Mouse (Mus musculus) liver, embryonic 14.5 days (tissue): ENCODE data around the gene Ythdf1. TPM values are rescaled to one million over a fixed set of nuclear protein-coding genes. Genes with fewer than 3 reads are reported as not detected.
A peak's percentile ranks its signal among the peaks of the same experiment; 100 is the strongest.

Experiments used
- ATAC-seq: fragments of 200-750 bp; cut with Nextera tagmentation; 2 replicates; pipeline ENCODE4 v1.8.0; 2017; ENCODE audit warnings: moderate number of reproducible peaks, mild to moderate bottlenecking, moderate library complexity; ENCODE audit not compliant: insufficient read depth
- DNase-seq, 3 experiments: peaks; one replicate each; pipeline ENCODE4 v3.0.0-alpha.2; 2012 to 2013; ENCODE audit warnings: low read depth in 3 of 3, low spot score in 3 of 3
- H3K27ac ChIP-seq: fragments of 300-500 bp; sonication (generic); 2 replicates; pipeline ENCODE4 v1.5.1; 2014; ENCODE audit warnings: moderate library complexity, mild to moderate bottlenecking, control low read depth, inconsistent platforms
- H3K27me3 ChIP-seq: fragments of 300-500 bp; sonication (generic); 2 replicates; pipeline ENCODE4 v1.6.1; 2014; ENCODE audit warnings: mild to moderate bottlenecking, low read length, moderate library complexity; ENCODE audit not compliant: control insufficient read depth, insufficient read depth
- H3K36me3 ChIP-seq: fragments of 300-500 bp; sonication (generic); replicated peaks from 2 replicates; pipeline ENCODE4 v1.6.1; 2014; ENCODE audit warnings: low read depth; ENCODE audit not compliant: control insufficient read depth, insufficient read depth
- H3K4me1 ChIP-seq, 2 experiments: fragments of 200-500 bp in 1 of 2; fragments of 300-500 bp in 1 of 2; sonication (generic) in 1 of 2; replicated peaks; 2 replicates each; pipeline ENCODE4 v1.6.1; 2012 to 2014; ENCODE audit warnings: antibody characterized with exemption in 1 of 2, inconsistent platforms in 1 of 2, low read length in 1 of 2; ENCODE audit not compliant: control insufficient read depth in 2 of 2, insufficient read depth in 2 of 2
- H3K4me2 ChIP-seq: fragments of 300-500 bp; sonication (generic); 2 replicates; pipeline ENCODE4 v1.6.1; 2014; ENCODE audit warnings: low read depth, mild to moderate bottlenecking, control low read depth, moderate library complexity
- H3K4me3 ChIP-seq, 2 experiments: fragments of 200-500 bp in 1 of 2; fragments of 300-500 bp in 1 of 2; sonication (generic) in 1 of 2; 2 replicates each; pipeline ENCODE4 v1.5.1; 2012 to 2014; ENCODE audit warnings: low read depth in 2 of 2, low read length in 2 of 2, mild to moderate bottlenecking in 2 of 2, control low read depth in 1 of 2, inconsistent platforms in 1 of 2, moderate library complexity in 1 of 2; ENCODE audit not compliant: insufficient read depth in 1 of 2
- H3K9ac ChIP-seq: fragments of 300-500 bp; sonication (generic); replicated peaks from 2 replicates; pipeline ENCODE4 v1.6.1; 2014; ENCODE audit warnings: mild to moderate bottlenecking, control low read depth, moderate library complexity
- H3K9me3 ChIP-seq: fragments of 300-500 bp; sonication (generic); 2 replicates; pipeline ENCODE4 v1.6.1; 2016; ENCODE audit warnings: low read length, mixed read lengths; ENCODE audit not compliant: control insufficient read depth
- CTCF ChIP-seq: IDR thresholded peaks from 2 replicates; pipeline ENCODE4 v1.5.1; 2016; ENCODE audit warnings: antibody characterized with exemption, low read depth, control low read depth
- EP300 ChIP-seq: IDR thresholded peaks from 2 replicates; pipeline ENCODE4 v1.6.1; 2016; ENCODE audit warnings: antibody characterized with exemption, low read depth
- WGBS: fragments of 180-500 bp; shearing (Covaris S2); extraction: QIAGEN DNeasy Blood & Tissue Kit; methylation state at CpG from one replicate; pipeline ENCODE4 v1.1.7; 2014; ENCODE audit not compliant: insufficient replicate concordance; 5-methylcytosine and 5-hydroxymethylcytosine counted together
- polyA plus RNA-seq, 2 experiments: library from polyadenylated mRNA; depleted of rRNA in 1 of 2; stranded (reverse) in 1 of 2; unstranded in 1 of 2; fragments of >200 nt; fragmentation: Nextera tagmentation in 1 of 2; extraction: Ambion mirVana in 1 of 2; gene quantifications; 2 replicates each; pipeline versions ENCODE4 v1.2.1 to v1.2.3; 2012 to 2014

Gene Ythdf1
- polyA plus RNA-seq, 2 experiments: 18.5 to 22.7 TPM

- Histone ChIP-seq H3K4me1 (no peaks in the 10 kb centered on the region), H3K9me3 (no peaks in the 10 kb centered on the region), H3K4me2 (peak overlapping the region; percentile 40; the same call in 1 of the 2 replicates), H3K9ac (no peak overlapping the region), H3K4me3 (peak overlapping the region in 1 of 2 experiments; percentile 20; a peak in 2 of 4 replicates), H3K27ac (no peak overlapping the region), H3K27me3 (peaks cover 85% of the 10 kb centered on the region), H3K36me3 (no peaks in the 10 kb centered on the region)
- WGBS: 1% methylated on average over 97 of the region's 97 CpGs
- DNase-seq (no peak), ATAC-seq (no peak)
- TF ChIP-seq CTCF: no peak
- no peak for TF ChIP-seq EP300
These were observed 27.8 kb downstream of the Ythdf1 start for GRCm38 (mm10) chr2:180892841-180893521.

GRCm38 (mm10) chr2:180891835-180892323 is 28.9 kb downstream of the Ythdf1 start:
- Histone ChIP-seq H3K9me3 (no peaks in the 10 kb centered on the region), H3K27ac (no peak overlapping the region), H3K4me2 (no peak overlapping the region), H3K36me3 (no peaks in the 10 kb centered on the region), H3K27me3 (peaks cover 86% of the 10 kb centered on the region), H3K9ac (no peak overlapping the region), H3K4me3 (no peak overlapping the region), H3K4me1 (no peaks in the 10 kb centered on the region)
- no peak for ATAC-seq
- no peak for DNase-seq
- WGBS: 13% methylated on average over 9 of the region's 9 CpGs
- TF ChIP-seq CTCF (no peak), EP300 (no peak)

DNA sequence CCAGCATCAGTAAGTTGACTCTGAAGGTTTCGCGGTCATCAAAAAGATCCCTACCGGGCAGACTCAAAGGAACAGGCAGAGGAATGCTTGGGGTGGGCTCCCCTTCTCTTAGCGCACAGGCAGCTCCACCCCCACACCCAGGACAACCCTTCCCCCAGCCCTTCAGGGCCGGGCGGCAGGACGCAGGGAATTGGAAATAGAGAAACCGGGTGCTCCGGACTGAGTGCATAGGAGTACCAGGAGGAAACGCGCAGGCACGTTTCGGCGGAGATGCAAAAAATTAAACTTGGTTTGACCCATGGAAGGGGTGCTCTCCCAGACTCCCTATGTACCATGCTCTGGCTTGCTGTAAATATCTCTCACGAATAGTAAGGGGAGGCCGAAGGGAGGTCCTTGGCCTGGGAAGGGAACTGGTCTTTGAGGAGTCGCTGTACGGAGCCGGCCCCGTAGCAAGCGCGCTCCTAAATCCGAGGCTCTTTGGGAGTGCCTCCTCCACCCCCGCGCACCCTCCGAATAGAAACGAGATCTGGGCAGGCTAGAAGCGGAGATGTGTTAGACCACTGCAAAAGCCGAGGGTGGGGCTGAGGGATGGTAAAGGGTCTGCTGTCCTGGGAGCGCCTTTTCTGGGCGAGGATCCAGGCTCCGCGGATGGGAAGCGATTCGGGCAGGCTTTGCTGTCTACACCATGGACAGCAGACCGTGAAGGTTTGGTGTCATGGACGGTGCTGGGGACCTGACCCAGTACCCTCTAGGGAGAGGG is 29.5 kb downstream of the Ythdf1 start:
- DNase-seq (no peak), ATAC-seq (no peak)
- TF ChIP-seq CTCF (no peak), EP300 (no peak)
- H3K36me3 ChIP-seq: no peaks in the 10 kb centered on the region
- no peak overlapping the region for H3K9ac ChIP-seq
- H3K4me1 ChIP-seq: no peaks in the 10 kb centered on the region
- no peaks in the 10 kb centered on the region for H3K9me3 ChIP-seq
- H3K27me3 ChIP-seq: peaks cover 84% of the 10 kb centered on the region
- no peak overlapping the region for H3K27ac ChIP-seq
- H3K4me2 ChIP-seq: no peak overlapping the region
- 2% methylated on average over 37 of the region's 37 CpGs for WGBS
- H3K4me3 ChIP-seq: no peak overlapping the region

- no peaks in the 10 kb centered on the region for H3K36me3 ChIP-seq
- TF ChIP-seq EP300 (no peak), CTCF (peak; percentile 0; the same call in 1 of the 2 replicates)
- ATAC-seq (no peak), DNase-seq (no peak)
- no peak overlapping the region for H3K4me3 ChIP-seq
- peaks cover 77% of the 10 kb centered on the region for H3K27me3 ChIP-seq
- H3K4me1 ChIP-seq: no peaks in the 10 kb centered on the region
- H3K27ac ChIP-seq: no peak overlapping the region
- no peak overlapping the region for H3K4me2 ChIP-seq
- no peaks in the 10 kb centered on the region for H3K9me3 ChIP-seq
- H3K9ac ChIP-seq: no peak overlapping the region
- 2% methylated on average over 28 of the region's 29 CpGs for WGBS
These were observed 30.2 kb downstream of the Ythdf1 start for GRCm38 (mm10) chr2:180890422-180891074.

DNA sequence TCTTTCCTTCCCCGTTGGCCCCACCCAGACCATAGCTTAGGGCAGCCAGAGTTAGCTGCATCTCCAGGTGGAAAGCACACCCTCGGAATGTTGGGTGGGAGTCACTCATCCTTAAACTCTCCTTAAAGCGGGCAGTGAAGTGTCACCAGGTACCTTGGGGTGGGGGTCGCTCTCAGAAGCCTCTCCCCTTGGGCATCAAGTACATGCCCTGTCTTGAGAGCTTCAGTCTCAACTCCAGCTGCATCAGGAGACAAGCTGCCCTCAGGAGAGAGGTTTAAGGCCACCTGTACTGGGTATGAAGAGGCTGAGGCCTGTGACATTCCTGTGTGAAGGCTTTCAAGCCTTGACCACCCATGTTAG is 30.8 kb downstream of the Ythdf1 start:
- H3K9me3 ChIP-seq: no peaks in the 10 kb centered on the region
- H3K27me3 ChIP-seq: peaks cover 70% of the 10 kb centered on the region
- H3K36me3 ChIP-seq: no peaks in the 10 kb centered on the region
- no peak overlapping the region for H3K27ac ChIP-seq
- DNase-seq (no peak), ATAC-seq (no peak)
- H3K4me3 ChIP-seq: no peak overlapping the region
- no peak overlapping the region for H3K4me2 ChIP-seq
- no peaks in the 10 kb centered on the region for H3K4me1 ChIP-seq
- TF ChIP-seq EP300 (no peak), CTCF (no peak)
- 21% methylated on average over 4 of the region's 4 CpGs for WGBS
- no peak overlapping the region for H3K9ac ChIP-seq
